Mouse (Mus musculus) mesoderm, embryonic 11.5 days (tissue): ENCODE measurements at regions not wholly inside any gene's neighbourhood (a gene's known extent, or its start where the extent isn't known, plus 50 kb on each side); places are given as distances from the start of the nearest gene placed in this dataset.

ENCODE experiments used
- DNase-seq: peaks from one replicate; pipeline ENCODE4 v3.0.0-alpha.2; 2012; ENCODE audit warnings: low read depth, low spot score

DNA sequence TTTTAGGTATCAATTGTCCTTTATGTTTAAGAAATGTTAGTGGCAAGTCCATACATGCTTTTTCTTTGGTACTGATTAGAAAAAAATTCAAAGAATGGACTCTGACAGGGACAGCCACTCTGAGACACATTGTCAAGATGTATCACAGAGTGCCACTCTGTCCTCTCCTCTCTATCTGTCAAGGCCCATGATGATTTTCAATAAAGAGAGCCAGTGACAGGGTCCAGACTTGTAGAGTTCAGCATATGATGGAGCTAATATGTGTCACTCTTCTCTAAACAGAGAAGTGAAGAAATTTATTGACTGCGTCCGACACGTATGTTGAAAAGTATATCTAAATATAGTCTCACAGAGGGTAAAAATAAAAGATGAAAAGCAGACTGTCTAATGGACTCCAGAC lies 672.2 kb upstream of the 4930452B06Rik start:
- DNase-seq = no peak

DNA sequence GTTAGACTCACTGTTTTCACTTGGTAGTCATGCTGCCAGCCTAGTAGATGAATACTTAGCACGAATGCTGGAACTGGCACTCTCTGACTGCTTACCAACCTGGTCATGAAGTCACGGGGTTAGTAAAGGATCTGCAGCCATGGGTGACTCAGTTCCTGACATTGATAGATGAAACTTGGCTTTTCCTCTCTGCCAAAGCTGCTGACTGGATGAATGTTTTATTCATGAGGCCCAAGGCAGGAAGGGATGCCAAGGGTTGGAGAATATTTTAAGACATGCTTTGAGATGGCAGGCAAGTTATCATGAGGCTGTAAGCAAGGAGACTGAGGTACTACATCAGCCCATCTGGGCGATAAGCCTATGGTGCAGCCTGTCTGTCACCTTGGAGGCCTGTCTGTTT lies 671.1 kb upstream of the 4930452B06Rik start:
- no peak for DNase-seq

DNA sequence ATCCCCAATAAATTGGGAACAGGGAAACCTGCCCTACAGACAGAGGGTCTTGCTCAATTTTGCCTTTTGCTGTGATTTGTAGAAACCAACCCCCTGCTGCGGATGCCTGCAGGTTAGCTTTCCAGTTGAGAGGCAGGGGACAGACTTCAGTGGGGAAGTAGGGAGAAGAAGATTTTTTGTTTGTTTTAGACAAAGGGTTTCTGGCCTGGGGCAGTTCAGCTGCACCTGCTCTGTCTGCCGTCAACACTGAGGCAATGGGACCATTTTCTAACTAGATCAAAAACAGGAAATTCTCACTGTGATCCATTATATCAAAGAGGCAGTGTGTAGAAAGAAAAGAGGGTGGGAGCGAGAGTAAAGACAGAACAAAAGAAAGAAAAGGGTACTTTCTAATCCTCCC lies 665.6 kb upstream of the 4930452B06Rik start:
- no peak for DNase-seq

DNA sequence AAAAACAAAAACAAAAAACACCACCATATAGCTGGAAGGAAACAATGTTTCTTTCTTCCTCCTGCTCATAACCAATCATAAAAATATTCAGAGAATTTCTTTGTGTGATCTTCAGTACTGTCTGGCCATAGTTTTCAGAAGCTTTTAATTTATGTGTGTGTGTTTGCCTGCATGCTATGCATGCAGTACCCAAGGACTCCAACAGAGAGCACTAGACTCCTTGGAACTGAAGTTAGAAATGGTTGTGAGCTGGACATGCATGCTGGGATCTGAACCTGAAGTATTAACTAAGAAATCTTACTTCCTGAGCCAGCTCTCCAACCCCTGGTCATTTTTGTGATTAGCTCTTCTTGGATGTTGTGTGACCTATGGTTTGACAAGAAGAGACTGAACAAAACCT lies 664.7 kb upstream of the 4930452B06Rik start:
- peak; percentile 12 for DNase-seq

DNA sequence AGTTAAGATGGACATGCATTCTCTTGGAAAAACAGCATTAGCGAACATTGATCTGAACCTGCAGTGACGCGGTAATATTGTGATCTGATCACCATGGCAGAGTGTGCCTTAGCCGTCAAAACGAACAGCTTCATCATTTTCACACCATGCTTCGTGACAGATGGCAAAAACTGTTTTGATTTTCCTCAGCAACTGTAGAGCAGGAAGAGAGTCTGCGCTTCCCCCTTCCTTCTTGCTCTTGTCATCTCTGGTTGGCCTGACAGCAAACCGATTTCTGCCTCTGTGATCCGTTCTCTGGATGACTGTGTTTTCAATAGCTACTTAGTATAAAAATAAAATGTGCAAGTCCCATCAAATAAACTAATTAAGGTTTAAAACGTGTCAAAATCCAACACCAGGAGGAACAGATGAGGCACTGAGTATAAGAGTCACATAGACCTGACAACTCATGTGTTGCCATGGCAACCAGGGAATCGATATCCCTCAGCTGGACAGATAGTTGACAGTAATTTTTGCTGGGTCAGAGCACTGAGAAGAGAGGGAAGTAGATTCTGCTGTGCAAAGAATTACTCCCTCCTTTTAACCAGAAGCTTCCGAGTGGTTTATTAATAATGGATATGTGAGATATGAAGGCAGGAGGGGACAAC lies 663.9 kb upstream of the 4930452B06Rik start:
- peak; percentile 40 for DNase-seq

DNA sequence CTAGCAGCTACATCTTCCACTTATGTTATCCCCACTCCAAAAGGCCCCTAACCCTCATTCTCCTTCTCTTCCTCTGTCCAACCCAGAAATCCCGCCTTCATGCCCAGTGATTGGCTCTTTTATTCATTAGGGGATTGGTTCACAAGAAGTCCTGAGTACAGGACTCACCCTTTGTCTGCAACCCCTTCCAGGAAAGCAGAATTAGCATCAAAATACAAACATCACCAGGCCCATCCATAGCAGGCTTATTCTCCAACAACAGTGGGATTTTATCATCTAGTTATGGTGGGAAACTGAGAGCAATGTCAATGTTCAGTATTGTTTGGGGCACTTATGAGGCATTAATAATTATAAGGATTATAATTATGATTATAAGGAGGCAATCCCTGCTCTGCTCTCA lies 661.3 kb upstream of the 4930452B06Rik start:
- DNase-seq = no peak

DNA sequence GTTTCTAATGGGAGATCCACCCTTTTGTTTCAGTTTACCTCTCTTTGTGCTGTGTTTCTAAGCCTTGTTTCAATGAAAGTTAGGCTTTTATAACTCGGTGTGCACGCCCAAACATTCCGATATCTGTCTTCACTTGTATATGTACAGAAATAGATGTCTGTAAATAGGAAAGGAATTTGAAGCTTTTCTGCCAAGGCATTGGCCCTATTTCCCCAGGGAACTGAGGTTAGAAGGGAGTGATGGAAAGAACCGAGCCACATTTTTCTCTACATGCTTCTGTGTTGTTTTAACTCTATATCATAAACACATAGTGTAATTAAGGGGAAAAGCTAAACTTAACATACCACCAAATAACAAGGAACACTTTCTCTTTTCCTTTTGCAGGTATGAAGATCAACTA lies 653.8 kb upstream of the 4930452B06Rik start:
- peak; percentile 20 for DNase-seq

DNA sequence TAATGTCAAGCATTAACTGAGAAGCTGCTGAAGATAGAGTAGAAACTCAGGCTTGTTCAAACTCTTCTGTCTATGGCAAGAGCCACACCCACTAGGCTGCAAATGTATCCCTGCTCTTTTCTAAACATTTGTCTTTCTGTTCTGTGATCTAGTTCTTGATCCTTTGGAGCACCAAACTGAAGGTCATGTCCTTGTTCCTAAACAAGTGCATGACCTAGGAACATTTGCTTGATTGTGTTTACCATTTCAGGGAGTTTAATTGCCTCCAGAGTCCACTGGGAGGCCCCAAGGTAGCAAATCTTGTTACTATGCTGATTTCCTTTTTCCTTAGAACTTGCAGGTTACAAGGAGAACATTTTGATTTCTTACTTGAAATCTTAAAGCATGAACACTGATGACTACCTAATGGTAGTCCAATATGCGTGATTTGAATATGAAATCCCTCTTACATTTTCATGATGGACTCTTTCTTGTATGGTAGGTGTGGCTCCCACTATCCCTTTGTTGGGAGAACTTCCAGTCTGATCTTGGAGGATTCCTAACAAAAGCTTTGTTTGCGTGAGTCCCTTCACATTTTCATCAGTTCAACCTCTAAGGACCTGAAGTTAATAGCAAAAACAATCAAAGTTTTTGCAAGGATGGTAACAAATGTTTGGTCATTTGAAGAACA lies 652.9 kb upstream of the 4930452B06Rik start:
- no peak for DNase-seq

DNA sequence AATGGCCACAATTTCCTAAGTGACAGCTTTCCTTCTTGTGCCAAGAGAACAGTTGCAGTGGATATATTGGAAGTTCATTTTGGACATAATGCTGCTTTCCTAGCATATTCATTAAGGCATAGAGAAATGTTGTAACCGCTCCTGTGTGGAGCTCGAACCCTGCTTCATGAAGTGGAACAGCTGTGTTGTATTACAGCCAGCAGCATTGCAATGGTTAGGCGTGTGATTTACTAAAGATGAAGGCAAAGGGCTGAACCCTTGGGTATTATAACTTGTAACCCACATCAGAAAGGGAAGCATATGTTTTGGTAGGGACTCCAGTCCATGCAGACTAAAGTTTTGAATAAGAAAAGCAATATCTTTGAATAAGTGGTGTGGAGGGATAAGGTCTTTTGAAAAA lies 649.2 kb upstream of the 4930452B06Rik start:
- peak; percentile 22 for DNase-seq

DNA sequence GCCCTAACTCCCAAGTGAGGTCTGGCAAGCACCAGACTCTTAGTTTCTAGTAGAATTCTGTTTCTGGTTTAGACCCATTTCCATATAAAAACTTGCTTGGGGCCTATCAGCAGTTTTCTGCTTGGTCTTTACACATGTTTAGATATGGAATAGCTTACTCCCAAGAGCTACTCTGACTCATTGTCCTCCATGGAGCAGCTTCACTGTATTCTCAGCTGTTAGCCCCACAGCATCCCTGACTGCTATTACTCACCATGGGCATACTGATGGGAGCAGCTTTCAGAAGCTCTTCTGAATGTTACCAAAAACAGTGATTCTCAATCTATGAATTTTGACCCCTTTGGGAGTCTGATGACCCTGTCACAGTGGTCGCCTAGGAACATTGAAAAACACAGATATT lies 630.1 kb upstream of the 4930452B06Rik start:
- no peak for DNase-seq

DNA sequence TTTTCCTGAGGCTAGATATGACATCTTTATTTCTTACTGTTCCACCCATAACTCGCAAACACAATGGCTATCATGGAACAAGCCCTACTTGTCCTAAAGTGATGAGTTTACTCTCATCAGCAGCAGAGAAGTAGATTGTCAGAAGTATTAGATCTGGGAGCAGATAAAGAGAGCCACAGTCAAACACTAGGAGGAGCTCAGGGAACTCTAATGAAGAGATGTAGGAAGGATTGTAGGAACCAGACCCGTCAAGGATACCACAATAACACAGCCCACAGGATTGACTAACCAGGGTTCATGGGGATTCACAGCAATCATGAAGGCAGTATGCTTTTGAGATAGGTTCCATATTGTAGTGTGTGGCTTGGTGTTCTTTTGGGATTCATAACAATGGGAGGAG lies 628.5 kb upstream of the 4930452B06Rik start:
- no peak for DNase-seq

DNA sequence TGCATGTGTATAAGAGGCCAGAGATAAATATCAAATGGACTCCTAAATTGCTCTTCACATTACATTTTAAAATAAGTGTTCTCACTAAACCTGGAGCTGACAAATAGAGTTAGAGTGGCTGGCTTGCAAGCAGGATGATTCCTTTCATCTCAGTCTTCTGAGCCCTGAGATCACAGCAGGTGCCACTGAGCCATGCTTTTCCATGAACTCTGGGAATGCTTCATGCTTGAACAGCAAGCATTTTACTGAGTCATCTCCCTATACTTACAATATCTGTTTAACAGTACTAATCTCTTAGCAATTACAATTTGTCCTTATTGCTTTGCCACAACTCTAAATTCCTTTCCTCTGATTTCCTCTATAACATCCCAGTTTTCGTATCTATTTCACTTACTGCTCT lies 622.1 kb upstream of the 4930452B06Rik start:
- DNase-seq = no peak

DNA sequence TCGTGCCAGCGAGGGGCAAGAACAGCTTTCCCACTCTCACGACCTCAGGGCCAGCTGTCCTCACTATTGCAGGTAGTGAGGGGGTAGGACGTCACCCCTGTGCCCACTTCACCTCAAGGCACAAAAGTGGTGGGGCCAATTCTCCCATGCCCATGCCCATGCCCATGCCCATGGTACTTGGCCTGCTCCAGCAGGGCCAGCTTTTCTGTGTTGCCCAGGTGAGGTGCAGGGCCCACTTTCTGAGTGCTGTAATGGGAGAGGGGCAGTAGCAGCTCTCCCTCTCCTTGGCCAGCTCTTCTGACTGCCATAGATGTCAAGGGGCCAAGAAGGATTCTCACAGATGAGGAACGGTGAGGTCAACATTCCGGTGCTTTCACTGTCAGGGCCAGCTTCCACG lies 619.6 kb upstream of the 4930452B06Rik start:
- DNase-seq = no peak

DNA sequence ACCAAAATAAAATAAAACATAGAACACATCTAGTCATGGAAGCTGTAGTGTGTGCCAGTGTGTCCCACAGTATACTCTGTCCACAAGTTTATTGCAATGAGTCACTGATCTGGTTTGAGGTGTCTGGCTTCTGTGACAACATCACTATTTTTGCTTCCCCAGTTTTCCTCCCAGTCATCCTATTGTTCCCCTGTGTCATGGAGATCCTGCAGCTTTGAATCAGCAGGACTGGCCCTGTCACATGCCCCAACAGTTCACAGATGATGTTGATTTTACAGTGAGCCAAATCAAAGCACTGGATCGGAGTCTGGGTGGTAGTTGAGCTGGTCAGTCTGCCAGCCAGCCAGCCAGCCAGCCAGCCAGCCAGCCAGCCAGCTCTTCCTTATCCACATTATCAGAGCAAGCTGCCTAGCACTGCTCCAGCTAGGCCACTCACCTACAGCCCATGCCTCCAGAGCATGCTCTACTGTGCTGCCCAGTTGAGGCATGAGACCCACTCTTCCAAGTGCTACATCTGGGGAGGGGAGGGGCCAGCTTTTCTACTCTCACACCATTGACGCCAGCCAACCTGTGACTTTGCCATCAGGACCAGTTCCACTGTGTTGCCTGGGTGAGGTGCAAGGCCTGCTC lies 619.1 kb upstream of the 4930452B06Rik start:
- DNase-seq = no peak

DNA sequence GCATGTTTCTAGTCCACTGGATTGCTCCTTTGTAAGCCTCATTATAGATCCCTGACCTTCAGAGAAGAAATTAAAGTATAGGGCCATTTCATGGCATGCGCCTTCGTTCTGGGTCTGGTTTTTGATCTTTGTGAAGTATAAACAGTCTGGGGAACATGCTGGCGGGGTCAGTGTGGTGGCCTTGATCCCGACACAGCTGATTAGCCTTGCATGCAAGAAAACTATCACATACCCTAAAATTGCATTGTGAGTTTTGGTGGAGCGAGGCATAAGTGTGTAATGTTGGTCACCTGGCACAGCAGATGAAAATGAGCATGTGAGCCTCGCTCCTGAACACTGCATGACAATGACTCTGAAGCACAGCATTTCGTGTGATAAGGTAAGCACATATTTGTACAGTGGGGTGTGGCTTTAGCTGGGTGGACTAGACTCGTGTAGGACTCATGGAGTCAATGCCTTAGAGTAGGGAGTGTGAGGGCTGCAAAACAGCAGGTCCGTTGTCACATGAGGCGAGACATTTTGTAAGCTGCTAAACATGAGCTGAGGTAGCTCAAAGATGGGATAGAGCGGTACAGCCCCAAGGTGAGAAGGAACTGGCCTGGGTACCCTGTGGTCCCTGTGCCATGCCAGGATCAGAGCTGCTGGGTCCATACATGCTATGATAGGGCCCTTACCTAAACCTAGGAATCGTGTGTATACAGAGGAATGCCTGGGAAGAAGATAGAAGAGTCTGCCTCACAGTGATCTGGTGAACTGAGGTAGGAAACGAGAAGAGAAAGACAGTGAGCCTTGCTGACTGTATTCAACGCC lies 601.4 kb upstream of the 4930452B06Rik start:
- DNase-seq = no peak

DNA sequence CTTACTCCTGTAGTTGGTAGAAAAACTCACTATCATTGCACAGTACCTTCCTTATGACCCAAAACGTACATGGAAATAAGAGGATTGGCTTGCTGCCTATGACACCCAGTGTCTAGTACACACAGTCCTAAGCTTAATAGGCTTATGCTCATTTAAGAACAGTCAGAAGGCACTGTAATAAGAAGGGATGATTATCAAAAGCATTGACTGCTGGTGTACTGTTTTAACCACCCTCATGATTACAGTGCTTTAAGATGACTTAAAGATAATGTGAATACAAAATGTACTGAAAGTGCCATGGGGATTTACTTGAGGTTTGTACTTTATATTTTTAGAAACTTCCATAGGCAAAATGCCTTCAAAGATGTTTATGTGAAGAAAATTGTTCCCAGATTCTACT lies 586.0 kb upstream of the 4930452B06Rik start:
- no peak for DNase-seq

DNA sequence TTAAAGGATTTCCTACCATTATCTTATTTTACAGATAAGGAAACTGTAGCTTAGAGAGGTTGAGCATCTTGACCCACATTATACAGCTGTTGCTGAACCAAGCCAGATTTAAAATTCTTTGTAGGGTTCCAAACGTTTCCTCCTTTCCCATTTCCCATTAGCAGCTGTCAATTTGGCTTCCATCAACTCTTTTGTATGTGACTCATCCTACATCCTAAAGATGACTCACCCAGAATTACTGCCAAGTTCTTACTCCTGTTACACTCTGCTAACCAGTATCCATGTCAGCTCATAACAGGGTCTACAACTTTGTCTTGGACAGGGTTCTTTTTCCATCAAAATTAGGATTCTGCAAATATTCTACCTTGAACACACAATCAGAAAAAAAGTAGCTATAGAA lies 579.2 kb upstream of the 4930452B06Rik start:
- DNase-seq = no peak

DNA sequence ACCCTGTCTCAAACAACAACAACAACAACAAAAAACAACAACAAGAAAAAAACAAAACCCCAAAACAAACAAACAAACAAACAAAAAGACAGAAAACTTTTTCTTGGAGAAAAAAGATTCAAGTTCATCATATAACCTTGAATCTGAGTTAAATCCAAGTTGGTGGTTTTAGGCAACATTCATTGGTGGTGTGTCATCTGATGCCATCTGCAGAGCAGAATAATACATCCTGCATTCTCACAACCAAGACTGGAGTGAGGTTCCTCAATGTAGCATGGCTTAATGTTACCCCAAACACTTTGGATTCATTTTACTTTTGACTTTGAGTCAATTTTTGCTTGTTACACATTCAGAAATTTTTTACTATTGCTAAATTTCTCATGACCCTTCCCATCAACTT lies 577.3 kb upstream of the 4930452B06Rik start:
- DNase-seq = no peak

DNA sequence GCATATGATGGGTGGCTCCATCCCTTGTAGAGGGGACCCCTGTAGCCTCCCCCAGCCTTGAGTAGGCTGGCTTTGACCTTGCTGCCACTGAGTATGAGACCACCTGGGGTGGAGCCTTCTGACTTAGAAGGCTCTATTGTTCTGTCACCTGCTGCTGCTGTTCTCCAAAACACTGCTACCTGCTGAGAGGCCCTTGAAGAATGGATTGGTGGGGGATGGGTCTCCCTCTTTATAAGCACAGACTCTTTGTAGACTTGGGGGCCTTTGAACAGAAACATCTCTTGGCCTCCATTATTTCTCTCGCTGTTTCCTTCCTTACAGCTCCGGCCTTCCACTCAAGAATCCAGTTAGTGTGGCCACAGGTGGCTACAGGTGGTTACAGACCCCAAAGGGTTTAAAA lies 576.1 kb upstream of the 4930452B06Rik start:
- no peak for DNase-seq

DNA sequence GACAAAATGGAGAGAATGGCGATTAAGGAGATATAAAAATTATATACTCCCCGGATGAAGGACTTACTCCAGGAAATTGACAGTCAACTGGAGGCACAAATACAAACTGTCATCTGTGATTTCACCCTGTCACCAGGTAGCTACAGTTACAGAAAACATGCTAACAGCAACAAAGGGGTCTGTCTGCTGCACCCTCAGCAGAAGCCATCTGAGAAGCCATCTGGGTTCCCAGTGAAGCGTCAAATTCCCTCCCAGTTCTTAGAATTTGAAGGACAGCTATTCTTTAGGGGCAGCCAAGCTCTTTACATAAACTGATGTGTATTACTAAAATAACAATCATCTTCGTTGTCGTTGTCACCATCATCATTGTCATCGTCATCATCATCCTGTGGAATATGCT lies 561.6 kb upstream of the 4930452B06Rik start:
- no peak for DNase-seq

DNA sequence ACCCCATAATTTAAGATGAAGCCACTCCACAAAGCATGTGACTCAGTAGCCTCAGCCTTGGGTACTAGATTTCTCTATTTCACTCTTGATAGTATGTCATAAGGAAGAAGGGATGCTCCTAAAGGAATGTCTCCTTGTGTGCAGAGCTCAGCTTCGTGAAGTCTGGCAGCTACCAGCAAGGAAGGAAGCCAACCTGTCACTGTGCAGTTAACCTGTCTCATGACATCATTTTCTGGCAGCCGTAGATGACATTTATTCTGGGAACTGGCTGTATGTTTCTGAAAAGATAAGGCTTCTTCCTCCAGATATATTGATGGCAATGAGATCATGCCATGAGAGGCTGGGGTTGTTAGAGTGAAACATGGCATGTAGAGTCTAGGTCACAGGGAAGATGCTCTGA lies 534.2 kb upstream of the 4930452B06Rik start:
- DNase-seq = no peak

DNA sequence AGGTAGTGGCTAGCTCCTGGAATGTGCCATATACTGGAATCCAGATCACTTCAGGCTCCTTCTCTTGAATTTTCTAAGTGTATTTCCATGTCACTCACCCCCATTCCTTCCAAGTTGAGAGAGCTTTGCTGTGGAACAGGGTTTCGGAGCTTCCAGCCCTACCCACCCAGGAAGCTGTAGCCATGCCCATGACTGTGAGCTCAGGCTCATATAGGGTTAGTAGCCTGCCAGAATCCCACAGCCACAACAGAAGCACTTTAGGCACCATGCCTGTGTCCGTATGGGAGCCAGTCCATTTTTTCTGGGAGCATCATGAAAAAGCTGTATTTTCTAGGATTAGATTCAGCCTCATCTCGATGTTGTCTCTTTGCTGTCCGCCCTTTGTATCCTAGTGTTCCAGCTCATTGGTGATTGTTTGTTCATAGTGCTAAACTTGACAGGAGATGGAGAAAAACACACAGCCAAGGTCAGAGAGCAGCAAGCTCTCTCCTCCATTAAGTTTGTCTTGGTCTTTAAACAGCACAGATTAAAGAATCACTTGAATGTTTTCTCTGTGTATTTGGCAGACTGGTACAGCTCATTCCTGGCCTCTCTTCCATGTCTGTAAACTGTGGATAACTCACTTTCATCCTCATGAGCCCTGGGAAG lies 526.2 kb upstream of the 4930452B06Rik start:
- no peak for DNase-seq
